Mouse (Mus musculus): ENCODE results near the gene Cebpzos. TPM values are rescaled to one million over a fixed set of nuclear protein-coding genes. Genes with fewer than 3 reads are reported as not detected.

Gene Cebpzos
- polyA plus RNA-seq, 1 experiment from 2014 or later, result 146 TPM

GRCm38 (mm10) chr17:78952070-78952469 is 35.8 kb downstream of the Cebpzos start:
- ATAC-seq (replicated peaks; ENCODE audit: low FRiP score, low read depth) (no peak), DNase-seq (ENCODE audit: low spot score) (no peak)
- Histone ChIP-seq H3K4me2 (ENCODE audit: low read length) (no peak overlapping the region), H3K27ac (no peak overlapping the region), H3K9ac (ENCODE audit: low read depth, low read length) (no peak overlapping the region), H3K9me3 (replicated peaks; ENCODE audit: low read length) (no peaks in the 10 kb centered on the region), H3K27me3 (ENCODE audit: insufficient read depth, low read length) (no peaks in the 10 kb centered on the region), H3K36me3 (ENCODE audit: insufficient read depth, low read length) (peaks cover 37% of the 10 kb centered on the region), H3K4me3 (replicated peaks; ENCODE audit: low read depth, low read length) (no peak overlapping the region), H3K4me1 (replicated peaks; ENCODE audit: insufficient read depth, low read length) (no peaks in the 10 kb centered on the region)
- 86% methylated on average over 5 of the region's 5 CpGs for WGBS
- TF ChIP-seq CTCF (IDR thresholded peaks at IDR 0.05; ENCODE audit: low read depth), result no peak

GRCm38 (mm10) chr17:78953240-78953639 is 36.9 kb downstream of the Cebpzos start:
- H3K9ac ChIP-seq (ENCODE audit: low read depth, low read length), result no peak overlapping the region
- no peak for ATAC-seq (replicated peaks; ENCODE audit: low FRiP score, low read depth)
- no peak for TF ChIP-seq CTCF (IDR thresholded peaks at IDR 0.05; ENCODE audit: low read depth)
- H3K4me2 ChIP-seq (ENCODE audit: low read length), result no peak overlapping the region
- no peaks in the 10 kb centered on the region for H3K27me3 ChIP-seq (ENCODE audit: insufficient read depth, low read length)
- peaks cover 43% of the 10 kb centered on the region for H3K36me3 ChIP-seq (ENCODE audit: insufficient read depth, low read length)
- H3K9me3 ChIP-seq (replicated peaks; ENCODE audit: low read length), result no peaks in the 10 kb centered on the region
- DNase-seq (ENCODE audit: low spot score), result no peak
- WGBS, result 78% methylated on average over 8 of the region's 8 CpGs
- no peaks in the 10 kb centered on the region for H3K4me1 ChIP-seq (replicated peaks; ENCODE audit: insufficient read depth, low read length)
- no peak overlapping the region for H3K27ac ChIP-seq
- H3K4me3 ChIP-seq (replicated peaks; ENCODE audit: low read depth, low read length), result no peak overlapping the region

- no peaks in the 10 kb centered on the region for H3K4me1 ChIP-seq (replicated peaks; ENCODE audit: insufficient read depth, low read length)
- 69% methylated on average over 6 of the region's 6 CpGs for WGBS
- no peak overlapping the region for H3K27ac ChIP-seq
- no peak overlapping the region for H3K9ac ChIP-seq (ENCODE audit: low read depth, low read length)
- no peak overlapping the region for H3K4me3 ChIP-seq (replicated peaks; ENCODE audit: low read depth, low read length)
- peak; percentile 31; the same call in 1 of the 2 replicates for TF ChIP-seq CTCF (IDR thresholded peaks at IDR 0.05; ENCODE audit: low read depth)
- ATAC-seq (replicated peaks; ENCODE audit: low FRiP score, low read depth) (no peak), DNase-seq (ENCODE audit: low spot score) (no peak)
- H3K36me3 ChIP-seq (ENCODE audit: insufficient read depth, low read length), result peaks cover 46% of the 10 kb centered on the region
- H3K4me2 ChIP-seq (ENCODE audit: low read length), result no peak overlapping the region
- no peaks in the 10 kb centered on the region for H3K9me3 ChIP-seq (replicated peaks; ENCODE audit: low read length)
- H3K27me3 ChIP-seq (ENCODE audit: insufficient read depth, low read length), result no peaks in the 10 kb centered on the region
These were observed 43.2 kb downstream of the Cebpzos start for GRCm38 (mm10) chr17:78959473-78959872.

- Histone ChIP-seq H3K27me3 (ENCODE audit: insufficient read depth, low read length) (no peaks in the 10 kb centered on the region), H3K9ac (ENCODE audit: low read depth, low read length) (no peak overlapping the region), H3K4me3 (replicated peaks; ENCODE audit: low read depth, low read length) (no peak overlapping the region), H3K4me2 (ENCODE audit: low read length) (no peak overlapping the region), H3K27ac (no peak overlapping the region), H3K9me3 (replicated peaks; ENCODE audit: low read length) (no peaks in the 10 kb centered on the region), H3K36me3 (ENCODE audit: insufficient read depth, low read length) (peaks cover 27% of the 10 kb centered on the region), H3K4me1 (replicated peaks; ENCODE audit: insufficient read depth, low read length) (no peaks in the 10 kb centered on the region)
- no peak for DNase-seq (ENCODE audit: low spot score)
- ATAC-seq (replicated peaks; ENCODE audit: low FRiP score, low read depth), result no peak
- 85% methylated on average over 1 of the region's 1 CpGs for WGBS
- no peak for TF ChIP-seq CTCF (IDR thresholded peaks at IDR 0.05; ENCODE audit: low read depth)
These were observed 48.1 kb downstream of the Cebpzos start for GRCm38 (mm10) chr17:78964387-78964786.

- H3K9ac ChIP-seq (ENCODE audit: low read depth, low read length), result no peak overlapping the region
- H3K4me3 ChIP-seq (replicated peaks; ENCODE audit: low read depth, low read length), result no peak overlapping the region
- TF ChIP-seq CTCF (IDR thresholded peaks at IDR 0.05; ENCODE audit: low read depth), result no peak
- no peaks in the 10 kb centered on the region for H3K9me3 ChIP-seq (replicated peaks; ENCODE audit: low read length)
- DNase-seq (ENCODE audit: low spot score) (no peak), ATAC-seq (replicated peaks; ENCODE audit: low FRiP score, low read depth) (no peak)
- H3K27ac ChIP-seq, result no peak overlapping the region
- H3K36me3 ChIP-seq (ENCODE audit: insufficient read depth, low read length), result peaks cover 21% of the 10 kb centered on the region
- WGBS, result 95% methylated on average over 11 of the region's 11 CpGs
- H3K4me2 ChIP-seq (ENCODE audit: low read length), result no peak overlapping the region
- no peaks in the 10 kb centered on the region for H3K4me1 ChIP-seq (replicated peaks; ENCODE audit: insufficient read depth, low read length)
- H3K27me3 ChIP-seq (ENCODE audit: insufficient read depth, low read length), result no peaks in the 10 kb centered on the region
These were observed 50.0 kb downstream of the Cebpzos start for GRCm38 (mm10) chr17:78966092-78966883.

- Histone ChIP-seq H3K4me3 (replicated peaks; ENCODE audit: low read depth, low read length) (no peak overlapping the region), H3K9me3 (replicated peaks; ENCODE audit: low read length) (no peaks in the 10 kb centered on the region), H3K36me3 (ENCODE audit: insufficient read depth, low read length) (peaks cover 18% of the 10 kb centered on the region), H3K4me2 (ENCODE audit: low read length) (no peak overlapping the region), H3K4me1 (replicated peaks; ENCODE audit: insufficient read depth, low read length) (no peaks in the 10 kb centered on the region), H3K27ac (no peak overlapping the region), H3K9ac (ENCODE audit: low read depth, low read length) (no peak overlapping the region), H3K27me3 (ENCODE audit: insufficient read depth, low read length) (no peaks in the 10 kb centered on the region)
- 83% methylated on average over 3 of the region's 3 CpGs for WGBS
- ATAC-seq (replicated peaks; ENCODE audit: low FRiP score, low read depth), result no peak
- DNase-seq (ENCODE audit: low spot score), result no peak
- TF ChIP-seq CTCF (IDR thresholded peaks at IDR 0.05; ENCODE audit: low read depth), result no peak
These were observed 52.2 kb downstream of the Cebpzos start for GRCm38 (mm10) chr17:78968500-78968899.

Other genes with a start within 250 kb of the Cebpzos start
- gene Strn, start 179.3 kb upstream of the Cebpzos start, polyA plus RNA-seq (2015; fragmentation: Nextera tagmentation; extraction: Ambion mirVana), result 3.5 and 3.7 TPM in 2 replicates
- gene Heatr5b, start 81.1 kb upstream of the Cebpzos start, polyA plus RNA-seq (2015; fragmentation: Nextera tagmentation; extraction: Ambion mirVana), result 7.2 and 7.5 TPM in 2 replicates
- 47.7 and 52.5 TPM in 2 replicates for gene Gpatch11, start 80.9 kb upstream of the Cebpzos start, polyA plus RNA-seq (2015; fragmentation: Nextera tagmentation; extraction: Ambion mirVana)
- gene Eif2ak2, start 33.9 kb upstream of the Cebpzos start, polyA plus RNA-seq (2015; fragmentation: Nextera tagmentation; extraction: Ambion mirVana), result 12.9 and 15.3 TPM in 2 replicates
- 0.17 and 0.25 TPM in 2 replicates for gene Sult6b1, start 9.5 kb upstream of the Cebpzos start, polyA plus RNA-seq (2015; fragmentation: Nextera tagmentation; extraction: Ambion mirVana)
- 58.9 and 64.4 TPM in 2 replicates for gene Cebpz, start 20.6 kb downstream of the Cebpzos start, polyA plus RNA-seq (2015; fragmentation: Nextera tagmentation; extraction: Ambion mirVana)
- 57.8 and 67.6 TPM in 2 replicates for gene Ndufaf7, start 20.6 kb downstream of the Cebpzos start, polyA plus RNA-seq (2015; fragmentation: Nextera tagmentation; extraction: Ambion mirVana)
- gene Prkd3, start 104.3 kb downstream of the Cebpzos start, polyA plus RNA-seq (2015; fragmentation: Nextera tagmentation; extraction: Ambion mirVana), result 27.5 and 28.9 TPM in 2 replicates
- 6.0 and 6.7 TPM in 2 replicates for gene Qpct, start 135.4 kb downstream of the Cebpzos start, polyA plus RNA-seq (2015; fragmentation: Nextera tagmentation; extraction: Ambion mirVana)

Data from kidney, postnatal 0 days (tissue).